8 mouse cellular contexts compared by ENCODE assay signal in the genomic region with DNA sequence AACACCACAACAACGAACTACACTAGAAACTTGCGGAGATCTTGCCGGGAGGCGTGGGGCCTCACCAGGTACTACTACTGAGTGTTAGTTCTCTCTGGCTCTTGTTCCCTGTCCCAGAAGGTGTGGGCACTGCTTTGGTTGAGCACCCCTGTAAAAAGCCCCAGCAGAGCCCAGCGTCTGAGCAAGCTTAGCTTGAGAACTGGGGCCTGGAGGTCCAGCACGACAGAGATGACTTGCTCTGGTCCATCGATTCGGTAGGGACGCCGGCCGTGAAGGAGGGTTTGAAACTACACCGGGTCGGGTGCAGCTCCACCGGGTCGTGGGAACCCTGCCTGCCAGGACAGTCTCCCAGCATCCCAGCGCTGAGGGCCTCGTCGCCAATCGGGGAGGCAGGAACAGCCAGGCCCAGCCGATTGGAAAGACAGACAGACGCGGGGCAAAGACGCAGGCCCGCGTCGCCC. TPM values are rescaled to one million over a fixed set of nuclear protein-coding genes. Genes with fewer than 3 reads are reported as not detected.
A peak's percentile ranks its signal among the peaks of the same experiment; 100 is the strongest.
DNase-seq lines count a peak whose midpoint lies in the region; ATAC-seq and TF ChIP-seq lines count a peak whose summit lies in the region.

No protein-coding gene starts in this region.

- peak overlapping the region; percentile 80 for H3K9ac ChIP-seq in forebrain, postnatal 0 days
- H3K9ac ChIP-seq in midbrain, embryonic 16.5 days (ENCODE audit: low read depth, low read length), result peak overlapping the region; percentile 94

- H3K4me2 ChIP-seq in forebrain, postnatal 0 days (ENCODE audit: low read depth), result peak overlapping the region; percentile 86
- H3K4me2 ChIP-seq in midbrain, embryonic 16.5 days (ENCODE audit: low read length), result peak overlapping the region; percentile 97

- DNase-seq in adrenal gland, postnatal 10 days, result peak; percentile 54
- no peak for DNase-seq in adrenal gland, adult 2 months
- peak; percentile 16 to 21 for DNase-seq in B cell, adult 2 months
- DNase-seq in forebrain, postnatal 0 days, result peak; percentile 54
- peak; percentile 45 to 66 for DNase-seq in kidney, postnatal 25 days
- no peak for DNase-seq in spleen, postnatal 36 days (ENCODE audit: low spot score in 2 of 2)
- no peak for DNase-seq in cerebellum, adult 9-11 months

- no peaks in the 10 kb centered on the region for H3K27me3 ChIP-seq in forebrain, postnatal 0 days (ENCODE audit: insufficient read depth, low read length)
- no peaks in the 10 kb centered on the region for H3K27me3 ChIP-seq in midbrain, embryonic 16.5 days (ENCODE audit: control insufficient read depth, insufficient read depth, low read depth, low read length)

- WGBS in forebrain, postnatal 0 days, result under 1% methylated on average over 26 of the region's 26 CpGs
- WGBS in midbrain, embryonic 16.5 days, result under 1% methylated on average over 26 of the region's 26 CpGs

- peak overlapping the region; percentile 90 for H3K27ac ChIP-seq in forebrain, postnatal 0 days (ENCODE audit: low read depth, low read length)
- peak overlapping the region; percentile 85 for H3K27ac ChIP-seq in midbrain, embryonic 16.5 days (ENCODE audit: low read length)

- H3K4me1 ChIP-seq in forebrain, postnatal 0 days (ENCODE audit: insufficient read depth), result peaks cover 31% of the 10 kb centered on the region
- peaks cover 48% of the 10 kb centered on the region for H3K4me1 ChIP-seq in midbrain, embryonic 16.5 days (ENCODE audit: control insufficient read depth, insufficient read depth, low read length)

- H3K36me3 ChIP-seq in forebrain, postnatal 0 days (ENCODE audit: insufficient read depth), result peaks cover 4% of the 10 kb centered on the region; the same call in 1 of the 2 replicates
- H3K36me3 ChIP-seq in midbrain, embryonic 16.5 days (ENCODE audit: control insufficient read depth, insufficient read depth, low read length), result no peaks in the 10 kb centered on the region

- no peak for TF ChIP-seq CTCF in forebrain, postnatal 0 days (IDR thresholded peaks at IDR 0.05; ENCODE audit: low read depth)

- no peak for ATAC-seq in forebrain, postnatal 0 days
- ATAC-seq in midbrain, embryonic 16.5 days, result peak; percentile 21

- H3K9me3 ChIP-seq in forebrain, postnatal 0 days (ENCODE audit: low read length), result no peaks in the 10 kb centered on the region
- no peaks in the 10 kb centered on the region for H3K9me3 ChIP-seq in midbrain, embryonic 16.5 days (replicated peaks; ENCODE audit: control insufficient read depth, low read length, poor library complexity, severe bottlenecking)

- H3K4me3 ChIP-seq in forebrain, postnatal 0 days (ENCODE audit: low read depth, low read length), result peak overlapping the region; percentile 51
- H3K4me3 ChIP-seq in midbrain, embryonic 16.5 days (ENCODE audit: low read depth, low read length), result peak overlapping the region; percentile 77

RNA-seq across cellular contexts. Expression of a gene that starts 0.5 kb away (rescaled TPM):
- total RNA-seq in adrenal gland, postnatal 10 days (2021), result 100 to 1,000 TPM in 1 of 2 experiments, 10 to 100 TPM in 1; 96.8 to 105 TPM
- total RNA-seq in adrenal gland, adult 2 months (2021), result 100 to 1,000 TPM in 1 of 2 experiments, 10 to 100 TPM in 1; 94.8 to 118 TPM
- 168 and 182 TPM in 2 replicates for polyA plus RNA-seq in adrenal gland, adult 2 months (2012; rRNA removed)
- 126 and 138 TPM in 2 replicates for total RNA-seq in forebrain, postnatal 0 days (2014; rRNA removed)
- 45.2 and 52.8 TPM in 2 replicates for polyA plus RNA-seq in forebrain, postnatal 0 days (2015; fragmentation: Nextera tagmentation; extraction: Ambion mirVana)
- 90.1 and 92.1 TPM in 2 replicates for polyA plus RNA-seq in midbrain, embryonic 16.5 days (2015; fragmentation: Nextera tagmentation; extraction: Ambion mirVana)

RNA-seq across cellular contexts. Expression of a gene that starts 16.2 kb away (rescaled TPM):
- 1 to 10 TPM; 4.7 to 7.4 TPM for total RNA-seq in adrenal gland, postnatal 10 days (2021)
- total RNA-seq in adrenal gland, adult 2 months (2021), result 1 to 10 TPM; 5.2 to 5.7 TPM
- polyA plus RNA-seq in adrenal gland, adult 2 months (2012; rRNA removed), result 24.0 and 24.9 TPM in 2 replicates
- total RNA-seq in forebrain, postnatal 0 days (2014; rRNA removed), result 73.7 and 89.6 TPM in 2 replicates
- polyA plus RNA-seq in forebrain, postnatal 0 days (2015; fragmentation: Nextera tagmentation; extraction: Ambion mirVana), result 43.4 and 53.3 TPM in 2 replicates
- polyA plus RNA-seq in midbrain, embryonic 16.5 days (2015; fragmentation: Nextera tagmentation; extraction: Ambion mirVana), result 120 and 124 TPM in 2 replicates

RNA-seq across cellular contexts. Expression of a gene that starts 30.7 kb away (rescaled TPM):
- 1 to 10 TPM; 5.1 to 7.3 TPM for total RNA-seq in adrenal gland, postnatal 10 days (2021)
- total RNA-seq in adrenal gland, adult 2 months (2021), result 1 to 10 TPM; 2.5 to 3.6 TPM
- 4.1 and 4.4 TPM in 2 replicates for polyA plus RNA-seq in adrenal gland, adult 2 months (2012; rRNA removed)
- 35.2 and 35.8 TPM in 2 replicates for total RNA-seq in forebrain, postnatal 0 days (2014; rRNA removed)
- polyA plus RNA-seq in forebrain, postnatal 0 days (2015; fragmentation: Nextera tagmentation; extraction: Ambion mirVana), result 16.2 and 21.3 TPM in 2 replicates
- polyA plus RNA-seq in midbrain, embryonic 16.5 days (2015; fragmentation: Nextera tagmentation; extraction: Ambion mirVana), result 29.0 and 32.6 TPM in 2 replicates

RNA-seq across cellular contexts. Expression of a gene that starts 31.2 kb away (rescaled TPM):
- total RNA-seq in adrenal gland, postnatal 10 days (2021), result 10 to 100 TPM; 41.8 to 52.0 TPM
- total RNA-seq in adrenal gland, adult 2 months (2021), result 10 to 100 TPM; 38.6 to 54.4 TPM
- 565 and 749 TPM in 2 replicates for polyA plus RNA-seq in adrenal gland, adult 2 months (2012; rRNA removed)
- 252 and 296 TPM in 2 replicates for total RNA-seq in forebrain, postnatal 0 days (2014; rRNA removed)
- 70.0 and 77.2 TPM in 2 replicates for polyA plus RNA-seq in forebrain, postnatal 0 days (2015; fragmentation: Nextera tagmentation; extraction: Ambion mirVana)
- polyA plus RNA-seq in midbrain, embryonic 16.5 days (2015; fragmentation: Nextera tagmentation; extraction: Ambion mirVana), result 76.7 and 82.0 TPM in 2 replicates

RNA-seq across cellular contexts. Expression of a gene that starts 39.6 kb away (rescaled TPM):
- 10 to 100 TPM; 10.1 to 19.3 TPM for total RNA-seq in adrenal gland, postnatal 10 days (2021)
- 10 to 100 TPM in 1 of 2 experiments, 1 to 10 TPM in 1; 6.7 to 10.2 TPM for total RNA-seq in adrenal gland, adult 2 months (2021)
- 5.9 and 9.1 TPM in 2 replicates for polyA plus RNA-seq in adrenal gland, adult 2 months (2012; rRNA removed)
- total RNA-seq in forebrain, postnatal 0 days (2014; rRNA removed), result 1.8 and 3.4 TPM in 2 replicates
- polyA plus RNA-seq in forebrain, postnatal 0 days (2015; fragmentation: Nextera tagmentation; extraction: Ambion mirVana), result 2.0 and 2.8 TPM in 2 replicates
- 3.0 and 4.4 TPM in 2 replicates for polyA plus RNA-seq in midbrain, embryonic 16.5 days (2015; fragmentation: Nextera tagmentation; extraction: Ambion mirVana)

Comparison
In these comparisons a context has a peak if more than half of its experiments do, and no peak if none do; other contexts are left out.
1. DNase-seq: peak in adrenal gland, postnatal 10 days (single experiment), B cell, adult 2 months (2 of 2), forebrain, postnatal 0 days (single experiment) and kidney, postnatal 25 days (2 of 2); none in adrenal gland, adult 2 months (single experiment), spleen, postnatal 36 days (0 of 2) and cerebellum, adult 9-11 months (single experiment).